Mouse (Mus musculus) R1 (cell line): ENCODE data around the gene Rps3a1.
"Not testable (repeated sequence)": the region's sequence is repeated elsewhere in the genome, so short reads cannot be mapped to it uniquely, and the experiment has no call there.

Source experiments
- DNase-seq: peaks from one replicate; pipeline ENCODE4 v3.0.0-alpha.2; 2018; ENCODE audit warnings: low read depth, low spot score

Gene Rps3a1

GRCm38 (mm10) chr3:86114659-86115338, 27.7 kb downstream of the Rps3a1 start:
- no peak for DNase-seq

DNA sequence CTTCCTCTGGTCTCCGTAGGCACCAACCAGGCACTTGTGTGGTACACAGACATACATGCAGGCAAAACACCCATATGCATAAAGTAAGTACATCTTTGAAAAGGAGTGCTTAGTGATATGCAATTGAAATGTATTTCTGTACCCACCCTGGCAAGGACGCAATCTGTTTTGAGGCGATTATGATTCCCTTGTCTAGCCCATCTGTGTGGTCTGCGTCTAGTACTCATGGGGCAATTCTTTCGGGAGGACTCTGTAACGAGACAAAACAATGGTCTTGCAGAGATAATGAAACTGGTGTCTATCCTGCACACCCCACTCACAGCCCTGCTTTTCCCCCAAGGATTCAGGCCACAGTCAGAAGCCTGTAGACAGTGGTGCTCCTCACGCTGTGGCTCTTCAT, 29.7 kb downstream of the Rps3a1 start:
- DNase-seq, result no peak

DNA sequence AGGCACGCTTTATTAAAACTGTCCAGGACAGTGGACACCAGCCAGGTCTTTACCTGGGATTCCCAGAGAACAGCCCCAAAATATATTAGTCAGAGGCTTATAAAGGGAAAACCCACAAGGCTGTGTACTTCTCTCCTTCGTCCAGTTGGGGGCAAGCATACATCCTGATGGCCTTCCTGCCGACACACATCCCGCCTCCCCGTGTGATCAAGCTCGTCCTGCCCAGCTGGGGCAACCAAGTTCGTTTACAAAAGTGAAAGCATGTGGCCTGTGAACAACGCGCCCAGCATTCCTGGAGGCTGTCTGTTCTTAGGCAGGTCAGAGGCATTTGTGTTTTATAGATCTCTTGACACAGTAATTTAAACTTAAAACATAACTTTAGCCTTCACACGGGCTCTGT, 32.4 kb downstream of the Rps3a1 start:
- peak; percentile 87 for DNase-seq

GRCm38 (mm10) chr3:86109099-86109498, 33.4 kb downstream of the Rps3a1 start:
- DNase-seq, result no peak

DNA sequence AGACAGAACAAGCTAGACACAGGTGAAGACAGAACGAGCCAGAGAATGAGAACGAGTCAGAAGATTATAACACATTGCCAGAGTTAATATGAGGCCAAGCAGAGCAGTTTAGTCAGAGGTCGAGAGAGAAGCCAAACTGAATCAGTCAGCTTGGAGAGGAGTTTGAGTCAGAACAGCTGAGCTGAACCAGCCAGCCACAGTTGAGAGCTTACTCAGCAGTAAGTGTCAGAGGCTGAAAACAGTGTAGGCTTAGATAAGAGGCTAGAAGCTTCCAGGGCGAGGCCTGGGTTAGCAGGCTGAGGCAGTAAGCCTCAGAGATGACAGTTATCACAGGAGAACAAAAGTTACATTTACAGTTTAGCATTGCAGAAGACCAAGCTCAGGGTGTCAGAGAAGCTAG, 33.9 kb downstream of the Rps3a1 start:
- DNase-seq, result no peak

DNA sequence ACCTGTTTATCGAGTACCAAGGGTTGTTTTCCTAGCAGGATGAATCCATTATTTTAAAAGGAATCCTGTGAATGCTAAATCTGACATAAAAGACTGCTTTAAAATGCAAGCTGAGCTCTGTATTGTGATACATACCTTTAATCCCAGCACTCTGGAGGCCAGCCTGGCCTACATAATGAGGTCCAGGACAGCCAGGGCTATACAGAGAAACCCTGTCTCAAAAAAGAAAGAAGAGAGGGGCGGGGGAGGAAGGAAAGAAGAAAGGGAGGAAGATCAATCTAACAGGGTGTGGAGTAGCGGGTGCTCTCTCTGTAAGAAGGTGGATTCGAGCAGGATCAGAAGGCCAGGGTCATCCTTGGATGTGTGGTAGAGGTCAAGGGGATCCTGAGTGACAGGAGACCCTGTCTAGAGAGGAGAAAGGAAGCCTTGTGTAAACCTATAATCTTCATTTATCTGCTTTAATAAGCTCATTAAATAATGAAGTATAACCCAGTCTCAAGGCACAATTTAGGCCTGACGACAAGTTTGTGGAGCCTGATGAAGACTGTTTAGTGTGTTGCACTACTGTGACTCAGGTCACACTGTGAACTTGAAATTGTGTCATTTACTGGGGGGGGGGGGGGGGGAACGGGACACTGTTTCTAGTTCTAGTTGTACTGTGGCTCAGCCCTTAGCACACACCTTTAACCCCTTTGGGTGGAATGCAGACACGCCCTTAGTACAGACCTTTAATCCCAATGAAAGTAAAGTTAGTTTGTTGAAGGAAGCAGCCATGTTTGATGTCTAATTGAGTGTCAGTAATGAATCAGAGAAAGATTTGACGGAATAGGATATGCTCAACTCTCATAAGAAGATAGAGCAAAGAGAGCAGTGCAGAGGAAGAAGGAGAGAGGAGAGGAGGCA, 34.6 kb downstream of the Rps3a1 start:
- DNase-seq, result no peak

- no peak for DNase-seq
These were observed 36.3 kb downstream of the Rps3a1 start for GRCm38 (mm10) chr3:86106086-86106632.

DNA sequence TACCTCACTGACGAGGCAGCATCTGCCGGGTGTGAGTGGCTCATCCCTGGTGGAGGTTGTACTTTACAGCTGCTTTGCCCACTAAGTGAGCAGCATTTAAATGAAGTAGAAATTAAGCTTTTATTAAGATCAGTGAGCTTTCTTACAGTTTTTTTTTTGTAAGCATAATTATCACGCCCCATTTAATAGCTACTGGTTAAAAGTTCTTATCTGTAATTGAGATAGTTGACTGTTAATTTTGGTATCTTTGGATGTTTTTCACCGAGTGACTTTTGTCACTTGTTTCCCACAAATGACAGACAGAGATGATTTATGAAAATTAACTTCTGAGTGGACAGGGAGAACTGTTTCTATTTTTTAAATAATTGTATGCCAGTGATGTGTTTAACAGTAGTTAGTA, 37.6 kb downstream of the Rps3a1 start:
- no peak for DNase-seq

DNA sequence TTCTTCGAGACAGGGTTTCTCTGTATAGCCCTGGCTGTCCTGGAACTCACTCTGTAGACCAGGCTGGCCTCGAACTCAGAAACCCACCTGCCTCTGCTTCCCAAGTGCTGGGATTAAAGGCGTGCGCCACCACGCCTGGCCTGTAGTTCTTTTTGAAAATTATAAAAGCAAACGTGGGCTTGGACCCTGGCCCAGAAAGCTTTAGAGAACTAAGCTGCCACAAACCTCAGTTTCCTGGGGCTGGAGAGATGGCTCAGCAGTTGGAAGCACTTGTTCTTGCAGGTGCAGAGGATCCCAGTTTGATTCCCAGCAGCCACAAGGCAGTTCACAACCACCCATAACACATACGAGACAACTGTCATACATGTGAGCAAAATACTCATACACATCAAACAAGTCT, 38.1 kb downstream of the Rps3a1 start:
- not testable (repeated sequence) for DNase-seq

- no peak for DNase-seq
These were observed 38.8 kb downstream of the Rps3a1 start for GRCm38 (mm10) chr3:86103449-86104291.

DNA sequence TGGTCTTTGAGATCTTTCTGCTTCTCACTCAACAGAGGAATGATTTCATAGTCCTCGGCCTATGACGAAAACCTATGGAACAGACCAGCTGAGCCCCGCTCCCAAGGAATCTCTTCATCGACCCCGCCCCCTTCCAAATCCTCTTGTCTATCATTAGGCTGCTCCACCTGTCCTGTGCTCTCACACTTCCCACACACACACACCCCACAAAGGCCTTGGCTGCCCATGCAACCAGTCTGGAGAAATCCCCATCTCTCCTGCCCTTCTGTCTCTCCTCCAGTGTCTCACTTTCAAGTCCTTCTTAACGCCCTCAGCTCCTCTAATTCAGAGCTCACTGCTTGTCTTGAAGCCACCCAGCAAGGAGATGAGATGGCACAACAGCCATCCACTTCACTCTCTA, 40.5 kb downstream of the Rps3a1 start:
- DNase-seq, result peak; percentile 49

- DNase-seq, result no peak
These were observed 48.6 kb downstream of the Rps3a1 start for GRCm38 (mm10) chr3:86093907-86094306.

DNA sequence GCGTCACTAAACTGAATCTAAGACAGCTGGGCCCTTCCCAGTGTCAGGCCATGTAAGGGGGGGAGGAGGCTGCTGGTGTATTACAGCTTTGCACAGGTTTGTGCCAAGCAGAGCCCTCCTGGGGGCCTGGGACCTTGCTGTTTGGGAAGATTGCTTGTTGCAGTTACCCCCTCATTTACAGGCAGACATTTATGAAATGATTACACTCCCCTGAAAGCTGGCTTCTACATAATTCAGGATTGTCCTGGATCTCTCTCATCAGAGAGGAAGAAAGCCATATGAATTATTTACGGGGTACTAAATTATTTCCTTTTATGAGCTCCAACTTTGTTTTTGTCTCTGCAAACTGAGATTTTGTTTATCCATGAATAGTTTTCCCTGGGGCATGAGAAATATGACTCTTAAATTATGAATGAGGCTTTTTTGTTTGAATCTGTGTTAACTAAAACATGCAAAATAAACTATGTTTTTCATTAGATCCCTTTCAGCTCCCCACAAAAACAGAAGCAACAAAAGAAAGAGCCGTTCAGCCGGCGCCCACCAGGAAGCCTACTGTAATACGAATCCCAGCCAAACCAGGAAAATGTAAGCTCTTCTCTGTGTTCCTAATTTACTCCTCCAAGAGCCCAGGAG, 49.2 kb downstream of the Rps3a1 start:
- DNase-seq, result no peak
